Mouse (Mus musculus) heart, postnatal 10 days (tissue): ENCODE measurements around the gene Uncx. TPM values are rescaled to one million over a fixed set of nuclear protein-coding genes. Genes with fewer than 3 reads are reported as not detected.

Source experiments
- DNase-seq, 2 experiments: peaks; one replicate each; pipeline ENCODE4 v3.0.0; 2021
- intact Hi-C: fragments of 180-260 bp; cut with DNase I; formaldehyde crosslinking; loops from one replicate; pipeline ENCODE4 v1.15.1; 2025
- total RNA-seq, 2 experiments: library from RNA; stranded (reverse); gene quantifications; 2 replicates each; pipeline ENCODE4 v1.2.3; 2021

Gene Uncx
- total RNA-seq, 2 experiments from 2014 or later: not detected

DNA sequence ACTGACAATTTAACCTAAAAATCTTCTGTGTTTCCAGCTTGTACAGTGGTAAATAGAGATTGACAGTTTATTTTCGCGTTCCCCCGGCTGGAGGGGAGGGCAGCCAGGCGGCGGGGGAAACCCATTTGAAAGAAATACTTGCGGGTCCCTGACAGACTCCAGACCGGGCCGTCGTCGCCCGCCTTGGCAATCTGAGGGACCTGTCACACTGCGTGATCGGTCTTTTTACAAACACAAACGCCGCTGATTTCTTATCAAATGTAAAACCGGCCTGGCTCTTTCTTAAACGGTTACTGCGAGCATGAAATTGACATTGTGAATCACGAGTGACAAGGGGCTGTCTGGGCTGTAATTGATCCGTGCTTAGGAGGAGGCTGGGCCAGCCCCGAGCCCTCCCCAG, 50.5 kb downstream of the Uncx start:
- intact Hi-C loops: no loop called here
- no peak for DNase-seq

- no peak for DNase-seq
- intact Hi-C loops: no loop called here
These were observed 51.7 kb downstream of the Uncx start for GRCm38 (mm10) chr5:139595001-139595400.

Other genes starting within 250 kb of the Uncx start
- 1 to 10 TPM; 1.6 to 1.8 TPM for gene Adap1, start 217.9 kb upstream of the Uncx start, total RNA-seq
- 10 to 100 TPM; 88.8 to 96.4 TPM for gene Cox19, start 192.1 kb upstream of the Uncx start, total RNA-seq
- gene Cyp2w1, start 190.9 kb upstream of the Uncx start, total RNA-seq: not detected
- gene Gpr146, start 165.8 kb upstream of the Uncx start, total RNA-seq: 10 to 100 TPM; 33.7 to 37.2 TPM
- under 1 TPM; 0.74 to 0.93 TPM for gene C130050O18Rik, start 138.2 kb upstream of the Uncx start, total RNA-seq
- 1 to 10 TPM; 2.5 to 2.6 TPM for gene Gper1, start 120.3 kb upstream of the Uncx start, total RNA-seq
- 1 to 10 TPM; 9.9 to 10.0 TPM for gene 3110082I17Rik, start 83.0 kb upstream of the Uncx start, total RNA-seq
- 10 to 100 TPM; 20.6 to 21.5 TPM for gene Zfand2a, start 58.9 kb upstream of the Uncx start, total RNA-seq
- 1 to 10 TPM; 4.1 to 6.6 TPM for gene Micall2, start 192.8 kb downstream of the Uncx start, total RNA-seq
- gene Ints1, start 232.2 kb downstream of the Uncx start, total RNA-seq: 10 to 100 TPM; 43.5 to 43.6 TPM
- gene Mafk, start 248.0 kb downstream of the Uncx start, total RNA-seq: 10 to 100 TPM; 20.9 to 25.8 TPM